Mouse (Mus musculus): Measurements from ENCODE around the gene Gadd45b.

DNA sequence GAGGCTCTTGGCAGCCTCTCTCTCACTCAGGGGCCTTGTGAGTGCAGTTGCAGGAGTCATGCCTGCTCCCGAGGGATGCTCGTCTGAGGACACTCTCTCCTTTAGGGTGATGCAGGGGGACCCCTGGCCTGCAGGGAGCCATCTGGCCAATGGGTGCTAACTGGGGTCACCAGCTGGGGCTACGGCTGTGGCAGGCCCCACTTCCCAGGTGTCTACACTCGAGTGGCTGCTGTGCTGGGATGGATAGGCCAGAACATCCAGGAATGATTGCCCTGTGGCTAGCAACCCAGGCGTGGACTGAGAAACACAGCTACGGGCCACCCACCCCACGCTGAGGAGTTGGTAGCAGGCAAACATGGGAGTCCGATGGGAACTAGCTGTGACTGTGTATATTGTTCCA is 30.8 kb upstream of the Gadd45b start:
- TF ChIP-seq CTCF (IDR thresholded peaks at IDR 0.05) (no peak), POLR2A (IDR thresholded peaks at IDR 0.05; ENCODE audit: insufficient read depth, low read depth, low read length) (no peak), EP300 (IDR thresholded peaks at IDR 0.05; ENCODE audit: insufficient read depth, low read depth, low read length) (no peak)
